Comparison of ENCODE assay signal across 8 mouse cellular contexts in the genomic region with DNA sequence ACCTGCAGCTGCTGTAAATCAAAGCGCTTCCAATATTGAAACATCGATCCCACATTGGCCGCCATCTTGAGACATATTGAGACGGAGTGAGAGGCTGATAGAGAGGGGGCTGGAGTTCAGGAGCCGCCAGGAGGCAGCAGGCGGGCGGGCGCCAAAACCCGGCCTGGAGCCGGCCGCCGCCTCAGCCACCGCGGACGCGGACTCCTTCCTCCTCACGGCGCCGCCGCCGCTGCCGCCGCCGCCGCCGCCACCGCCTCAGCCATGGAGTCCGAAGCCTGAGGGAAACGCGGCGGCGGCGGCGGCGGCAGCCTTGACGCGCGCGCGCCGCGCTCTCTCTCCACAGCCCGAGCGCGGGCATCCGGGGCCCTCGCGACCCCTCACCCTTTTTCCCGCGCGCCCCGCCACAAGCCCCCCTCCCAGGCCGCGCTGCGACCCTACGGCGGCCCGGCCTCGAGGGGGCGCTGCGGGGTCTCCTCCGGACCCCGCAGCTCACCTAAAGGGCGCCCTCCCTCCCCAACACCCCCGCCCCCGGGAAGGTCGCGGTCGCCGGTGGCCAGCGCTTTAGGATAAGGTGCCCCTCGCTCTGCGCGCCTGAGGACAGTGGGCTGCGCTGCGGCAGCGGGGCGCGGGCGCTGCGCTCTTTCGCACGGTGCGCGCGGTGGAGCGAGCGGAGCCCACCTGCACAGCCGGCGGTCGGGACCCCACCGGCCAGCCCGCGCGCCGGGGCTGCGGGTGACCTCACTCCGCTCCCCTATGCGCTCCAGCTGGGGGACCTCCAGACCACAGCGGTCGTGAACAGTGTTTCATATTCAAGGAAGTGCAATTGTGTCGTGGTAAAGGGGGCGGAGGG. TPM values are rescaled to one million over a fixed set of nuclear protein-coding genes. Genes with fewer than 3 reads are reported as not detected.
DNase-seq lines count a peak whose midpoint lies in the region; ATAC-seq and TF ChIP-seq lines count a peak whose summit lies in the region.

Gene Cux1, minus strand, starts transcription at position 315 of the 850 bp plus-strand sequence.

- peaks cover 13% of the 10 kb centered on the region for H3K27me3 ChIP-seq in hindbrain, embryonic 11.5 days (ENCODE audit: control insufficient read depth, insufficient read depth, low read length)
- no peaks in the 10 kb centered on the region for H3K27me3 ChIP-seq in lung, postnatal 0 days (replicated peaks; ENCODE audit: insufficient read depth, low read length)

- H3K4me3 ChIP-seq in hindbrain, embryonic 11.5 days (ENCODE audit: low read depth, low read length): peak within 1 kb of the TSS; percentile 80
- H3K4me3 ChIP-seq in lung, postnatal 0 days (ENCODE audit: low read depth, low read length): peak within 1 kb of the TSS; percentile 99

- WGBS in hindbrain, embryonic 11.5 days: under 1% methylated on average over 46 of the region's 103 CpGs
- WGBS in lung, postnatal 0 days: under 1% methylated on average over 64 of the region's 103 CpGs

- peak within 1 kb of the TSS; percentile 96 for H3K4me2 ChIP-seq in hindbrain, embryonic 11.5 days (replicated peaks; ENCODE audit: low read depth, low read length)
- H3K4me2 ChIP-seq in lung, postnatal 0 days (replicated peaks; ENCODE audit: low read depth, low read length): peak within 1 kb of the TSS; percentile 100

- peak; percentile 88 for ATAC-seq in hindbrain, embryonic 11.5 days (ENCODE audit: low FRiP score)
- ATAC-seq in lung, postnatal 0 days: peak; percentile 82

- peak within 1 kb of the TSS; percentile 97 for H3K9ac ChIP-seq in hindbrain, embryonic 11.5 days (ENCODE audit: low read depth, low read length)
- H3K9ac ChIP-seq in lung, postnatal 0 days (replicated peaks; ENCODE audit: low read depth): peak within 1 kb of the TSS; percentile 85

- peak; percentile 96 for DNase-seq in MN1 (ENCODE audit: low spot score)
- peak; percentile 87 for DNase-seq in cerebellum, adult 9-11 months
- DNase-seq in frontal cortex, postnatal 10 days (ENCODE audit: low spot score in 2 of 2): peak; percentile 71 to 81
- DNase-seq in hindbrain, embryonic 11.5 days (ENCODE audit: low spot score): peak; percentile 88
- peak; percentile 76 to 83 for DNase-seq in layer of hippocampus, postnatal 10 days (ENCODE audit: low spot score in 2 of 2)
- DNase-seq in lung, postnatal 0 days (ENCODE audit: low spot score): peak; percentile 96
- peak; percentile 20 for DNase-seq in ovary, postnatal 10 days (ENCODE audit: low spot score)
- DNase-seq in thymus, postnatal 10 days (ENCODE audit: low spot score in 2 of 2): peak; percentile 83 to 86

- no peak for TF ChIP-seq EP300 in lung, postnatal 0 days (IDR thresholded peaks at IDR 0.05)

- H3K9me3 ChIP-seq in hindbrain, embryonic 11.5 days (ENCODE audit: control insufficient read depth, low read length): no peaks in the 10 kb centered on the region
- H3K9me3 ChIP-seq in lung, postnatal 0 days (ENCODE audit: low read length): no peaks in the 10 kb centered on the region

- TF ChIP-seq CTCF in lung, postnatal 0 days (IDR thresholded peaks at IDR 0.05): peak; percentile 51

- H3K27ac ChIP-seq in hindbrain, embryonic 11.5 days (ENCODE audit: low read depth, low read length): peak within 1 kb of the TSS; percentile 96
- peak within 1 kb of the TSS; percentile 94 for H3K27ac ChIP-seq in lung, postnatal 0 days (ENCODE audit: low read length)

- 0 out of 2 replicates have a peak, but pooled peaks cover 6% of the 10 kb centered on the region for H3K4me1 ChIP-seq in hindbrain, embryonic 11.5 days (replicated peaks; ENCODE audit: control insufficient read depth, insufficient read depth, low read length)
- no peaks in the 10 kb centered on the region for H3K4me1 ChIP-seq in lung, postnatal 0 days (ENCODE audit: insufficient read depth, low read depth, low read length)

- no peaks in the 10 kb centered on the region for H3K36me3 ChIP-seq in hindbrain, embryonic 11.5 days (ENCODE audit: control insufficient read depth, insufficient read depth, low read length)
- no peaks in the 10 kb centered on the region for H3K36me3 ChIP-seq in lung, postnatal 0 days (ENCODE audit: insufficient read depth, low read length)

RNA-seq across cellular contexts. Expression of gene Cux1, which starts in this region (rescaled TPM):
- polyA plus RNA-seq in hindbrain, embryonic 11.5 days (2014; fragmentation: Nextera tagmentation; extraction: Ambion mirVana): 103 and 107 TPM in 2 replicates
- total RNA-seq in layer of hippocampus, postnatal 10 days (2021): 10 to 100 TPM; 53.3 to 56.6 TPM
- 68.5 and 74.0 TPM in 2 replicates for polyA plus RNA-seq in lung, postnatal 0 days (2015; fragmentation: Nextera tagmentation; extraction: Ambion mirVana)

Comparison
In these comparisons a context has a peak if more than half of its experiments do, and no peak if none do; other contexts are left out.
1. Peak in every context shown above with its lines: DNase-seq, ATAC-seq, H3K4me3 ChIP-seq and H3K27ac ChIP-seq.
2. DNase-seq: peak in every context shown above with its lines; median percentile 96 in MN1; 96 in lung, postnatal 0 days; 88 in hindbrain, embryonic 11.5 days; 87 in cerebellum, adult 9-11 months; 84 in thymus, postnatal 10 days; 80 in layer of hippocampus, postnatal 10 days; 76 in frontal cortex, postnatal 10 days; 20 in ovary, postnatal 10 days.